7 mouse cellular contexts compared by ENCODE assay signal in genomic region chr4:119008476-119008875, GRCm38 (mm10). TPM values are rescaled to one million over a fixed set of nuclear protein-coding genes. Genes with fewer than 3 reads are reported as not detected.
DNase-seq lines count a peak whose midpoint lies in the region; ATAC-seq and TF ChIP-seq lines count a peak whose summit lies in the region.

No protein-coding gene starts in this region.

- no peaks in the 10 kb centered on the region for H3K36me3 ChIP-seq in hindbrain, postnatal 0 days (ENCODE audit: insufficient read depth, low read length)
- no peaks in the 10 kb centered on the region for H3K36me3 ChIP-seq in hindbrain, embryonic 13.5 days
- no peaks in the 10 kb centered on the region for H3K36me3 ChIP-seq in ES-E14 (ENCODE audit: control insufficient read depth, insufficient read depth, low read length, poor library complexity, severe bottlenecking)
- no peaks in the 10 kb centered on the region for H3K36me3 ChIP-seq in midbrain, embryonic 14.5 days (ENCODE audit: control insufficient read depth, insufficient read depth, low read length)

- WGBS in hindbrain, postnatal 0 days, result 28% methylated on average over 6 of the region's 6 CpGs
- WGBS in hindbrain, embryonic 13.5 days, result 28% methylated on average over 6 of the region's 6 CpGs
- 28% methylated on average over 6 of the region's 6 CpGs for WGBS in midbrain, embryonic 14.5 days

- no peaks in the 10 kb centered on the region for H3K4me1 ChIP-seq in hindbrain, postnatal 0 days (ENCODE audit: insufficient read depth, low read length)
- H3K4me1 ChIP-seq in hindbrain, embryonic 13.5 days (replicated peaks), result peaks cover 10% of the 10 kb centered on the region
- H3K4me1 ChIP-seq in ES-E14 (ENCODE audit: control insufficient read depth in 2 of 2, insufficient read depth in 2 of 2, low read length in 2 of 2, poor library complexity in 1 of 2), result peaks cover 26 to 46% of the 10 kb centered on the region in 2 experiments
- no peaks in the 10 kb centered on the region for H3K4me1 ChIP-seq in midbrain, embryonic 14.5 days (ENCODE audit: control insufficient read depth, insufficient read depth, low read length)

- no peak overlapping the region for H3K27ac ChIP-seq in hindbrain, postnatal 0 days
- no peak overlapping the region for H3K27ac ChIP-seq in hindbrain, embryonic 13.5 days
- H3K27ac ChIP-seq in ES-E14 (ENCODE audit: insufficient read depth, low read depth, low read length, poor library complexity, severe bottlenecking), result peak overlapping the region; percentile 37
- no peak overlapping the region for H3K27ac ChIP-seq in midbrain, embryonic 14.5 days (replicated peaks; ENCODE audit: low read depth, low read length)

- no peak overlapping the region for H3K4me2 ChIP-seq in hindbrain, postnatal 0 days (ENCODE audit: low read depth, low read length)
- H3K4me2 ChIP-seq in hindbrain, embryonic 13.5 days, result no peak overlapping the region
- no peak overlapping the region for H3K4me2 ChIP-seq in midbrain, embryonic 14.5 days (ENCODE audit: low read length)

- H3K9me3 ChIP-seq in hindbrain, postnatal 0 days (ENCODE audit: low read length), result no peaks in the 10 kb centered on the region
- no peaks in the 10 kb centered on the region for H3K9me3 ChIP-seq in hindbrain, embryonic 13.5 days
- no peaks in the 10 kb centered on the region for H3K9me3 ChIP-seq in ES-E14 (ENCODE audit: control insufficient read depth, insufficient read depth, low read depth, low read length)
- no peaks in the 10 kb centered on the region for H3K9me3 ChIP-seq in midbrain, embryonic 14.5 days (ENCODE audit: control insufficient read depth, low read length)

- H3K27me3 ChIP-seq in hindbrain, postnatal 0 days (ENCODE audit: insufficient read depth, low read length), result no peaks in the 10 kb centered on the region
- no peaks in the 10 kb centered on the region for H3K27me3 ChIP-seq in hindbrain, embryonic 13.5 days
- H3K27me3 ChIP-seq in midbrain, embryonic 14.5 days (ENCODE audit: control insufficient read depth, insufficient read depth, low read length), result no peaks in the 10 kb centered on the region

- H3K9ac ChIP-seq in hindbrain, postnatal 0 days (replicated peaks; ENCODE audit: low read length), result no peak overlapping the region
- H3K9ac ChIP-seq in hindbrain, embryonic 13.5 days, result no peak overlapping the region
- H3K9ac ChIP-seq in ES-E14 (ENCODE audit: insufficient read depth, low read depth, low read length, poor library complexity, severe bottlenecking), result peak overlapping the region; percentile 60; the same call in 1 of the 2 replicates
- H3K9ac ChIP-seq in midbrain, embryonic 14.5 days (replicated peaks; ENCODE audit: low read length), result no peak overlapping the region

- DNase-seq in hindbrain, postnatal 0 days (ENCODE audit: low spot score), result peak; percentile 37
- no peak for DNase-seq in ES-E14 (ENCODE audit: low read depth, low spot score)
- peak; percentile 19 for DNase-seq in cerebellum, adult 8-10 months
- peak; percentile 17 to 26 for DNase-seq in heart, postnatal 14 days
- peak; percentile 63 for DNase-seq in retina, embryonic 14.5 days (ENCODE audit: low spot score)
- DNase-seq in midbrain, embryonic 14.5 days, result no peak

- in situ Hi-C loops in ES-E14 (cut with MboI; ENCODE audit: low sequenced_read_pairs in 2 of 2, unreplicated experiment in 2 of 2), result loop anchor here (5.0 to 25.0 kb wide), 3 partner anchors 64 to 104 kb away; partner anchors contain the start of gene Slc2a1 (in 1 of the 2)

- H3K4me3 ChIP-seq in hindbrain, postnatal 0 days (ENCODE audit: low read length), result no peak overlapping the region
- H3K4me3 ChIP-seq in hindbrain, embryonic 13.5 days, result no peak overlapping the region
- H3K4me3 ChIP-seq in ES-E14 (ENCODE audit: insufficient read depth in 1 of 2, low read depth in 1 of 2, low read length in 2 of 2, poor library complexity in 1 of 2, severe bottlenecking in 1 of 2), result no peak overlapping the region; a peak in 1 of 4 replicates
- no peak overlapping the region for H3K4me3 ChIP-seq in midbrain, embryonic 14.5 days (replicated peaks; ENCODE audit: low read depth, low read length)

- no peak for TF ChIP-seq CTCF in hindbrain, postnatal 0 days (IDR thresholded peaks at IDR 0.05; ENCODE audit: low read depth)

- ATAC-seq in hindbrain, postnatal 0 days, result 0 out of 2 replicates have a peak, but pooled peaks have one; percentile 36
- ATAC-seq in hindbrain, embryonic 13.5 days (ENCODE audit: low FRiP score), result no peak
- no peak for ATAC-seq in midbrain, embryonic 14.5 days (ENCODE audit: low FRiP score, low TSS enrichment)

- intact Hi-C loops in heart, postnatal 14 days (cut with DNase I), result no loop called here

TF ChIP-seq in ES-E14, 5 proteins besides CTCF, POLR2A, EP300 and RAD21:
- TF ChIP-seq ZC3H11A (IDR thresholded peaks at IDR 0.05; ENCODE audit: borderline replicate concordance, low read depth, low read length) (no peak), MAFK (IDR thresholded peaks at IDR 0.05; ENCODE audit: insufficient read depth, low read depth, low read length) (no peak), ZNF384 (IDR thresholded peaks at IDR 0.05; ENCODE audit: low read depth, low read length) (0 out of 2 replicates have a peak, but pooled peaks have one; percentile 24)

RNA-seq across cellular contexts. Expression of gene Lao1, which starts 47.1 kb away (rescaled TPM):
- 0.07 and 0.58 TPM in 2 replicates for total RNA-seq in hindbrain, postnatal 0 days (2014; rRNA removed)
- polyA plus RNA-seq in hindbrain, postnatal 0 days (2015; fragmentation: Nextera tagmentation; extraction: Ambion mirVana), result 0.15 and 0.29 TPM in 2 replicates
- not detected in 2 replicates for polyA plus RNA-seq in hindbrain, embryonic 13.5 days (2015; fragmentation: Nextera tagmentation; extraction: Ambion mirVana)
- total RNA-seq in ES-E14 (2012; rRNA removed), result not detected in 2 replicates
- total RNA-seq in heart, postnatal 14 days (2021), result under 1 TPM; 0.24 to 0.57 TPM
- not detected in 2 replicates for polyA plus RNA-seq in midbrain, embryonic 14.5 days (2014; fragmentation: Nextera tagmentation; extraction: Ambion mirVana)

Comparison
In these comparisons a context has a peak if more than half of its experiments do, and no peak if none do; other contexts are left out.
1. DNase-seq: peak in hindbrain, postnatal 0 days (single experiment), cerebellum, adult 8-10 months (single experiment), heart, postnatal 14 days (2 of 2) and retina, embryonic 14.5 days (single experiment); none in ES-E14 (single experiment) and midbrain, embryonic 14.5 days (single experiment).